ENCODE assay signal across 8 mouse cellular contexts in the genomic region with DNA sequence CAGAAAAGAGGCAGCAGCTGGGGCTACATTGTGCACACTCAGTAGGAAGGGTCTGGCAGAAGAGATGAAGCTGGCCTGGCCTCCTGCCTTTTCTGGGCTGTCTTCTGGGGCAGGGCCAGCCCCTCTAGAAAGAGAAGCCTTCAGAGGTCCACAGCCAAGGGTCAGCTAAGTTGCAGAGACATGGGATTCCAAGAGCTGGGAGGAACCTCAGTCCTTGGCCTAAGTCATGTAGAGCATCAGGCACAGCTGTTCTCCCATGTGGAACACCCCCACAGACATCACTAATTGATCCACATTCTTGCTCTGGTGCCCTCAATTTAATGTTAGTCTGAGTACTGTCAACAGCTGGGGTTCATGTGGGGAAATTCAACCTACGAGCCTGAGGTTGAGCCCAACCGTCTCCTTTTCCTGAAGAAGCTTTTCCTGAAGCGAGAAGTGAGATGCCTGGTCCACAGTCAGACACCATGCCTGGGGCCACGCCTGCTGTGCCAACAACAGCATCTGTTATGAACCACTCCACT. TPM values are rescaled to one million over a fixed set of nuclear protein-coding genes. Genes with fewer than 3 reads are reported as not detected.
DNase-seq lines count a peak whose midpoint lies in the region; ATAC-seq and TF ChIP-seq lines count a peak whose summit lies in the region.

No protein-coding gene starts in this region.

- H3K4me2 ChIP-seq in stomach, postnatal 0 days (replicated peaks; ENCODE audit: low read depth) = no peak overlapping the region
- H3K4me2 ChIP-seq in forebrain, embryonic 11.5 days (ENCODE audit: low read depth, low read length, severe bottlenecking) = no peak overlapping the region
- no peak overlapping the region for H3K4me2 ChIP-seq in midbrain, embryonic 13.5 days (replicated peaks)

- no peak overlapping the region for H3K4me3 ChIP-seq in spleen, adult 2 months (ENCODE audit: extremely low read depth, insufficient read depth, insufficient read length)
- H3K4me3 ChIP-seq in limb, embryonic 10.5 days = no peak overlapping the region
- H3K4me3 ChIP-seq in stomach, postnatal 0 days (ENCODE audit: low read depth, low read length) = no peak overlapping the region
- H3K4me3 ChIP-seq in forebrain, embryonic 11.5 days (ENCODE audit: low read depth, low read length) = no peak overlapping the region
- H3K4me3 ChIP-seq in midbrain, embryonic 13.5 days (replicated peaks) = no peak overlapping the region

- peaks cover 31% of the 10 kb centered on the region for H3K4me1 ChIP-seq in spleen, adult 2 months (ENCODE audit: control insufficient read depth, insufficient read depth, insufficient read length)
- H3K4me1 ChIP-seq in limb, embryonic 10.5 days = peaks cover 27% of the 10 kb centered on the region
- peaks cover 3% of the 10 kb centered on the region for H3K4me1 ChIP-seq in stomach, postnatal 0 days (replicated peaks; ENCODE audit: control insufficient read depth, insufficient read depth)
- no peaks in the 10 kb centered on the region for H3K4me1 ChIP-seq in forebrain, embryonic 11.5 days (replicated peaks; ENCODE audit: control insufficient read depth, insufficient read depth, low read length)
- peaks cover 16% of the 10 kb centered on the region for H3K4me1 ChIP-seq in midbrain, embryonic 13.5 days (replicated peaks)

- no peak for TF ChIP-seq POLR2A in spleen, adult 2 months (IDR thresholded peaks at IDR 0.05; ENCODE audit: low read depth, low read length)

- H3K9me3 ChIP-seq in limb, embryonic 10.5 days (replicated peaks) = no peaks in the 10 kb centered on the region
- no peaks in the 10 kb centered on the region for H3K9me3 ChIP-seq in stomach, postnatal 0 days (ENCODE audit: control insufficient read depth, low read length)
- H3K9me3 ChIP-seq in forebrain, embryonic 11.5 days (ENCODE audit: control insufficient read depth, low read length) = no peaks in the 10 kb centered on the region
- no peaks in the 10 kb centered on the region for H3K9me3 ChIP-seq in midbrain, embryonic 13.5 days

- TF ChIP-seq EP300 in stomach, postnatal 0 days (optimal IDR thresholded peaks at IDR 0.05) = no peak

- peak; percentile 30 for DNase-seq in adrenal gland, postnatal 14 days
- no peak for DNase-seq in adrenal gland, postnatal 4 days (ENCODE audit: low spot score in 2 of 2)
- DNase-seq in spleen, adult 2 months (ENCODE audit: low read depth in 1 of 2, low spot score in 2 of 2) = no peak
- no peak for DNase-seq in spleen, postnatal 36 days (ENCODE audit: low spot score in 2 of 2)
- DNase-seq in limb, embryonic 10.5 days (ENCODE audit: low spot score) = no peak
- no peak for DNase-seq in stomach, postnatal 0 days (ENCODE audit: low spot score)
- no peak for DNase-seq in forebrain, embryonic 11.5 days (ENCODE audit: low spot score)

- TF ChIP-seq CTCF in spleen, adult 2 months (IDR thresholded peaks at IDR 0.05; ENCODE audit: extremely low read depth, insufficient read depth, insufficient read length, insufficient replicate concordance) = no peak
- TF ChIP-seq CTCF in stomach, postnatal 0 days (IDR thresholded peaks at IDR 0.05; ENCODE audit: low read depth) = no peak

- H3K36me3 ChIP-seq in spleen, adult 2 months (ENCODE audit: control insufficient read depth, insufficient read depth, low read length) = no peaks in the 10 kb centered on the region
- H3K36me3 ChIP-seq in limb, embryonic 10.5 days = no peaks in the 10 kb centered on the region
- no peaks in the 10 kb centered on the region for H3K36me3 ChIP-seq in stomach, postnatal 0 days (ENCODE audit: control insufficient read depth, insufficient read depth, low read length)
- no peaks in the 10 kb centered on the region for H3K36me3 ChIP-seq in forebrain, embryonic 11.5 days (ENCODE audit: control insufficient read depth, insufficient read depth, low read length)
- no peaks in the 10 kb centered on the region for H3K36me3 ChIP-seq in midbrain, embryonic 13.5 days

- no peak overlapping the region for H3K9ac ChIP-seq in stomach, postnatal 0 days (ENCODE audit: low read length)
- H3K9ac ChIP-seq in forebrain, embryonic 11.5 days (ENCODE audit: low read length) = no peak overlapping the region
- H3K9ac ChIP-seq in midbrain, embryonic 13.5 days (replicated peaks) = no peak overlapping the region

- no peaks in the 10 kb centered on the region for H3K27me3 ChIP-seq in spleen, adult 2 months (ENCODE audit: control insufficient read depth, insufficient read depth, low read length)
- no peaks in the 10 kb centered on the region for H3K27me3 ChIP-seq in limb, embryonic 10.5 days (ENCODE audit: low read depth, poor library complexity, severe bottlenecking)
- H3K27me3 ChIP-seq in stomach, postnatal 0 days (ENCODE audit: control insufficient read depth, insufficient read depth, low read length) = no peaks in the 10 kb centered on the region
- no peaks in the 10 kb centered on the region for H3K27me3 ChIP-seq in forebrain, embryonic 11.5 days (ENCODE audit: control insufficient read depth, insufficient read depth, low read length)
- no peaks in the 10 kb centered on the region for H3K27me3 ChIP-seq in midbrain, embryonic 13.5 days

- peak overlapping the region; percentile 34 for H3K27ac ChIP-seq in spleen, adult 2 months (ENCODE audit: insufficient read depth, low read length)
- H3K27ac ChIP-seq in limb, embryonic 10.5 days = peak overlapping the region; percentile 72
- peak overlapping the region; percentile 56; the same call in 1 of the 2 replicates for H3K27ac ChIP-seq in stomach, postnatal 0 days (replicated peaks)
- no peak overlapping the region for H3K27ac ChIP-seq in forebrain, embryonic 11.5 days (ENCODE audit: low read depth, low read length)
- H3K27ac ChIP-seq in midbrain, embryonic 13.5 days = no peak overlapping the region

- peak; percentile 74; the same call in 1 of the 2 replicates for ATAC-seq in stomach, postnatal 0 days (ENCODE audit: low FRiP score, low TSS enrichment)
- ATAC-seq in forebrain, embryonic 11.5 days (replicated peaks; ENCODE audit: low FRiP score) = no peak
- no peak for ATAC-seq in midbrain, embryonic 13.5 days

- 63% methylated on average over 4 of the region's 4 CpGs for WGBS in spleen, adult 2 months
- WGBS in limb, embryonic 10.5 days = 83% methylated on average over 4 of the region's 4 CpGs
- 66% methylated on average over 4 of the region's 4 CpGs for WGBS in stomach, postnatal 0 days
- WGBS in forebrain, embryonic 11.5 days = 81% methylated on average over 4 of the region's 4 CpGs
- 83% methylated on average over 4 of the region's 4 CpGs for WGBS in midbrain, embryonic 13.5 days

RNA-seq across cellular contexts. Expression of gene Rin3, which starts 20.0 kb away (rescaled TPM):
- total RNA-seq in adrenal gland, postnatal 14 days (2021) = 19.3 and 28.1 TPM in 2 replicates
- 10 to 100 TPM; 16.7 to 19.8 TPM for total RNA-seq in adrenal gland, postnatal 4 days (2021)
- polyA plus RNA-seq in spleen, adult 2 months (2012; rRNA removed) = 63.4 and 67.0 TPM in 2 replicates
- 4.2 and 4.7 TPM in 2 replicates for polyA plus RNA-seq in limb, embryonic 10.5 days (2016; fragmentation: Nextera tagmentation; extraction: Ambion mirVana)
- 2.9 and 3.0 TPM in 2 replicates for polyA plus RNA-seq in stomach, postnatal 0 days (2015; fragmentation: Nextera tagmentation; extraction: Ambion mirVana)
- polyA plus RNA-seq in forebrain, embryonic 11.5 days (2014; fragmentation: Nextera tagmentation; extraction: Ambion mirVana) = 4.1 and 6.1 TPM in 2 replicates
- polyA plus RNA-seq in midbrain, embryonic 13.5 days (2015; fragmentation: Nextera tagmentation; extraction: Ambion mirVana) = 3.4 and 3.7 TPM in 2 replicates

Comparison
In these comparisons a context has a peak if more than half of its experiments do, and no peak if none do; other contexts are left out.
1. H3K27ac ChIP-seq: peak in spleen, adult 2 months (single experiment), limb, embryonic 10.5 days (single experiment) and stomach, postnatal 0 days (single experiment); none in forebrain, embryonic 11.5 days (single experiment) and midbrain, embryonic 13.5 days (single experiment).